Comparison of ENCODE assay signal across 9 mouse cellular contexts in the genomic region with DNA sequence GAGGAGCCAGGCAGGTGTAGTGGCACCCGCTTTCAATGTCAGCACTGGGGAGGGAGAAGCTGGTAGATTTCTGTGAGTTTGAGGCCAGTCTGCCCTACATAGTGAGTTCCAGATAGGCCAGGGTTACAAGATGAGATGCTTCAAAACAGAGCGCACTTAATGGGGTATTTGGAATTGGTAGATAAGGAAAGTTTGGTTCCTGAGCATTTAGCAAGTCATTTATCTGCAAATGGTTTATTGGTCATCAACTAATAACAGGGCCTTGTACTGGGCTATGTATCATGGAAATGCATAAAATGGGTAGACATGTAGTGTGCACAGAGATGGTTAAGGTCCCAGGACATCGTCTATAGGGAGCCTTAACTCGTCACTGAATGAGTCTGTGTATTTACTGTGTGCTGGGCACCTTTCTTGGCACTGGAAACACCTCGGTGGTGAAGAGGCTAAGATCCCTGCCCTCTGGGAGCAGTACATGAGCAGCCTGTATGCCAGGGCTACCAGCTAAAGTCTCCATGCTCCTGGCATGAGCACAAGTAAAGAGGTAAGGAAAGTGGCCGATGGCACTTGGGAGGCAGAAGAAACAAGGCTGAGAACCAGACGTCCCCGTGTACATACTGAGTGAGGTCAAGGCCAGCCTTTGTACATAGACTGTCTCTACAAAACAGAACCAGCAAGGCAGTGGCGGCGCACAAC. TPM values are rescaled to one million over a fixed set of nuclear protein-coding genes. Genes with fewer than 3 reads are reported as not detected.
DNase-seq lines count a peak whose midpoint lies in the region; ATAC-seq and TF ChIP-seq lines count a peak whose summit lies in the region.
"Had no signal": no experiment of that assay in that cellular context is flagged by ENCODE, and none has a peak within 500 bp of the region (broad histone marks: within the 10 kb centered on the region; RNA-seq: fewer than 3 reads in every experiment).

No protein-coding gene starts in this region.

- no peak for TF ChIP-seq CTCF in liver, adult 2 months (IDR thresholded peaks at IDR 0.05; ENCODE audit: low read depth, low read length)
- no peak for TF ChIP-seq CTCF in embryonic fibroblast, embryonic 13.5 days (IDR thresholded peaks at IDR 0.05; ENCODE audit: borderline replicate concordance, insufficient read depth, low read length)
- TF ChIP-seq CTCF in intestine, postnatal 0 days (IDR thresholded peaks at IDR 0.05; ENCODE audit: low read depth) = no peak

- no peak overlapping the region for H3K27ac ChIP-seq in liver, adult 2 months (replicated peaks; ENCODE audit: insufficient read depth, low read depth, low read length)
- no peak overlapping the region for H3K27ac ChIP-seq in embryonic fibroblast, embryonic 13.5 days (ENCODE audit: insufficient read depth, low read length)
- H3K27ac ChIP-seq in intestine, postnatal 0 days (ENCODE audit: low read depth, low read length) = no peak overlapping the region
- no peak overlapping the region for H3K27ac ChIP-seq in neural tube, embryonic 14.5 days (ENCODE audit: low read depth, low read length)

- WGBS in liver, adult 2 months = 41% methylated on average over 10 of the region's 10 CpGs
- 80% methylated on average over 10 of the region's 10 CpGs for WGBS in intestine, postnatal 0 days
- 88% methylated on average over 10 of the region's 10 CpGs for WGBS in neural tube, embryonic 14.5 days

- H3K9me3 ChIP-seq in intestine, postnatal 0 days (ENCODE audit: control insufficient read depth) = no peaks in the 10 kb centered on the region
- H3K9me3 ChIP-seq in neural tube, embryonic 14.5 days (ENCODE audit: control insufficient read depth, low read length) = no peaks in the 10 kb centered on the region

- H3K79me2 ChIP-seq in liver, adult 2 months (ENCODE audit: control insufficient read depth, insufficient read depth, low read length) = peaks cover 28% of the 10 kb centered on the region; the same call in 1 of the 2 replicates

- peak overlapping the region; percentile 90 for H3K4me2 ChIP-seq in intestine, postnatal 0 days (replicated peaks; ENCODE audit: low read depth)
- peak overlapping the region; percentile 70 for H3K4me2 ChIP-seq in neural tube, embryonic 14.5 days (ENCODE audit: low read depth, low read length)

- intact Hi-C loops in left cerebral cortex, postnatal 25 days (cut with DNase I) = no loop called here

- no peak for ATAC-seq in intestine, postnatal 0 days
- no peak for ATAC-seq in neural tube, embryonic 14.5 days (ENCODE audit: low read depth)

- TF ChIP-seq POLR2A in liver, adult 2 months (IDR thresholded peaks at IDR 0.05; ENCODE audit: extremely low read depth, insufficient read depth, low read length) = no peak
- no peak for TF ChIP-seq POLR2A in embryonic fibroblast, embryonic 13.5 days (IDR thresholded peaks at IDR 0.05; ENCODE audit: low read depth, low read length)

- peak; percentile 19 for DNase-seq in liver, adult 2 months (ENCODE audit: extremely low read depth, low read depth, low spot score)
- DNase-seq in liver = no peak
- DNase-seq in left cerebral cortex, postnatal 25 days (ENCODE audit: low spot score in 2 of 2) = no peak
- DNase-seq in cerebellum, postnatal 4 days (ENCODE audit: low spot score in 2 of 2) = no peak
- DNase-seq: adrenal gland, postnatal 36 days; kidney, postnatal 36 days had no signal

- H3K4me1 ChIP-seq in liver, adult 2 months (ENCODE audit: control insufficient read depth, insufficient read depth, low read length) = peaks cover 19% of the 10 kb centered on the region
- H3K4me1 ChIP-seq in embryonic fibroblast, embryonic 13.5 days (ENCODE audit: control insufficient read depth, insufficient read depth, low read length) = peaks cover 8% of the 10 kb centered on the region
- H3K4me1 ChIP-seq in intestine, postnatal 0 days (replicated peaks; ENCODE audit: control insufficient read depth, insufficient read depth, low read length) = peaks cover 13% of the 10 kb centered on the region
- H3K4me1 ChIP-seq in neural tube, embryonic 14.5 days (ENCODE audit: control insufficient read depth, insufficient read depth, low read length) = peaks cover 21% of the 10 kb centered on the region

- no peaks in the 10 kb centered on the region for H3K27me3 ChIP-seq in liver, adult 2 months (ENCODE audit: control insufficient read depth, insufficient read depth, low read length)
- no peaks in the 10 kb centered on the region for H3K27me3 ChIP-seq in intestine, postnatal 0 days (replicated peaks; ENCODE audit: control insufficient read depth, insufficient read depth, low read length)
- H3K27me3 ChIP-seq in neural tube, embryonic 14.5 days (ENCODE audit: control insufficient read depth, insufficient read depth, low read length) = no peaks in the 10 kb centered on the region

- no peak overlapping the region for H3K4me3 ChIP-seq in liver, adult 2 months (ENCODE audit: insufficient read depth, low read depth, low read length)
- H3K4me3 ChIP-seq in embryonic fibroblast, embryonic 13.5 days (ENCODE audit: insufficient read depth, low read length) = peak overlapping the region; percentile 86
- H3K4me3 ChIP-seq in intestine, postnatal 0 days (ENCODE audit: low read depth, low read length) = peak overlapping the region; percentile 76; the same call in 1 of the 2 replicates
- H3K4me3 ChIP-seq in neural tube, embryonic 14.5 days (ENCODE audit: low read depth, low read length) = peak overlapping the region; percentile 45

- no peak overlapping the region; the same call in 1 of the 2 replicates for H3K9ac ChIP-seq in liver, adult 2 months (ENCODE audit: low read depth, low read length)
- no peak overlapping the region for H3K9ac ChIP-seq in intestine, postnatal 0 days (ENCODE audit: low read depth, low read length)
- H3K9ac ChIP-seq in neural tube, embryonic 14.5 days (replicated peaks; ENCODE audit: low read depth, low read length) = 0 out of 2 replicates have a peak overlapping the region, but pooled peaks have one; percentile 51

- 0 out of 2 replicates have a peak, but pooled peaks cover 2% of the 10 kb centered on the region for H3K36me3 ChIP-seq in liver, adult 2 months (ENCODE audit: control insufficient read depth, insufficient read depth, low read length)
- H3K36me3 ChIP-seq in intestine, postnatal 0 days (ENCODE audit: control insufficient read depth, insufficient read depth) = peaks cover 35% of the 10 kb centered on the region
- H3K36me3 ChIP-seq in neural tube, embryonic 14.5 days (ENCODE audit: control insufficient read depth, insufficient read depth, low read length) = peaks cover 27% of the 10 kb centered on the region

RNA-seq across cellular contexts. Expression of a gene that starts 1.2 kb away (rescaled TPM):
- total RNA-seq in liver, adult 2 months (2014; rRNA removed) = 2.2 and 2.6 TPM in 2 replicates
- polyA plus RNA-seq in liver, adult 2 months (2012; rRNA removed) = 3.4 and 4.7 TPM in 2 replicates
- 9.3 and 9.7 TPM in 2 replicates for polyA plus RNA-seq in embryonic fibroblast, embryonic 13.5 days (2011; ENCODE audit: insufficient read length, low read depth, missing spikeins)
- polyA plus RNA-seq in intestine, postnatal 0 days (2015; fragmentation: Nextera tagmentation; extraction: Ambion mirVana) = 1.1 and 1.3 TPM in 2 replicates
- 1.7 and 2.8 TPM in 2 replicates for polyA plus RNA-seq in neural tube, embryonic 14.5 days (2014; fragmentation: Nextera tagmentation; extraction: Ambion mirVana)
- 10 to 100 TPM in 1 of 2 experiments, 1 to 10 TPM in 1; 10.0 to 11.1 TPM for total RNA-seq in left cerebral cortex, postnatal 25 days (2021)

RNA-seq across cellular contexts. Expression of a gene that starts 2.0 kb away (rescaled TPM):
- 20.2 and 24.6 TPM in 2 replicates for total RNA-seq in liver, adult 2 months (2014; rRNA removed)
- polyA plus RNA-seq in liver, adult 2 months (2012; rRNA removed) = 27.9 and 35.4 TPM in 2 replicates
- 2.3 and 2.5 TPM in 2 replicates for polyA plus RNA-seq in embryonic fibroblast, embryonic 13.5 days (2011; ENCODE audit: insufficient read length, low read depth, missing spikeins)
- 14.8 and 15.8 TPM in 2 replicates for polyA plus RNA-seq in intestine, postnatal 0 days (2015; fragmentation: Nextera tagmentation; extraction: Ambion mirVana)
- 14.9 and 15.3 TPM in 2 replicates for polyA plus RNA-seq in neural tube, embryonic 14.5 days (2014; fragmentation: Nextera tagmentation; extraction: Ambion mirVana)
- 10 to 100 TPM; 24.1 to 25.4 TPM for total RNA-seq in left cerebral cortex, postnatal 25 days (2021)

RNA-seq across cellular contexts. Expression of a gene that starts 15.2 kb away (rescaled TPM):
- total RNA-seq in liver, adult 2 months (2014; rRNA removed) = 9.1 and 11.4 TPM in 2 replicates
- 69.3 and 74.5 TPM in 2 replicates for polyA plus RNA-seq in liver, adult 2 months (2012; rRNA removed)
- 70.6 and 72.5 TPM in 2 replicates for polyA plus RNA-seq in embryonic fibroblast, embryonic 13.5 days (2011; ENCODE audit: insufficient read length, low read depth, missing spikeins)
- polyA plus RNA-seq in intestine, postnatal 0 days (2015; fragmentation: Nextera tagmentation; extraction: Ambion mirVana) = 8.8 and 9.7 TPM in 2 replicates
- polyA plus RNA-seq in neural tube, embryonic 14.5 days (2014; fragmentation: Nextera tagmentation; extraction: Ambion mirVana) = 21.5 and 25.1 TPM in 2 replicates
- total RNA-seq in left cerebral cortex, postnatal 25 days (2021) = 100 to 1,000 TPM; 213 to 224 TPM

RNA-seq across cellular contexts. Expression of a gene that starts 28.1 kb away (rescaled TPM):
- 7.4 and 8.8 TPM in 2 replicates for total RNA-seq in liver, adult 2 months (2014; rRNA removed)
- 23.3 and 27.0 TPM in 2 replicates for polyA plus RNA-seq in liver, adult 2 months (2012; rRNA removed)
- polyA plus RNA-seq in embryonic fibroblast, embryonic 13.5 days (2011; ENCODE audit: insufficient read length, low read depth, missing spikeins) = 64.5 and 70.9 TPM in 2 replicates
- 7.8 and 8.4 TPM in 2 replicates for polyA plus RNA-seq in intestine, postnatal 0 days (2015; fragmentation: Nextera tagmentation; extraction: Ambion mirVana)
- 4.5 and 4.8 TPM in 2 replicates for polyA plus RNA-seq in neural tube, embryonic 14.5 days (2014; fragmentation: Nextera tagmentation; extraction: Ambion mirVana)
- 10 to 100 TPM; 65.1 to 75.6 TPM for total RNA-seq in left cerebral cortex, postnatal 25 days (2021)

RNA-seq across cellular contexts. Expression of a gene that starts 42.9 kb away (rescaled TPM):
- 0.34 and 0.37 TPM in 2 replicates for total RNA-seq in liver, adult 2 months (2014; rRNA removed)
- 0.44 and 1.2 TPM in 2 replicates for polyA plus RNA-seq in liver, adult 2 months (2012; rRNA removed)
- 0.07 and 0.68 TPM in 2 replicates for polyA plus RNA-seq in embryonic fibroblast, embryonic 13.5 days (2011; ENCODE audit: insufficient read length, low read depth, missing spikeins)
- 0.53 and 0.72 TPM in 2 replicates for polyA plus RNA-seq in intestine, postnatal 0 days (2015; fragmentation: Nextera tagmentation; extraction: Ambion mirVana)
- polyA plus RNA-seq in neural tube, embryonic 14.5 days (2014; fragmentation: Nextera tagmentation; extraction: Ambion mirVana) = 27.5 and 33.6 TPM in 2 replicates
- 10 to 100 TPM; 11.8 to 13.7 TPM for total RNA-seq in left cerebral cortex, postnatal 25 days (2021)
